Mouse (Mus musculus) urinary bladder, adult 18-20 months (tissue): ENCODE results near the gene Parp9.
"Not testable (repeated sequence)": the region's sequence is repeated elsewhere in the genome, so short reads cannot be mapped to it uniquely, and the experiment has no call there.

Source experiments
- DNase-seq, 2 experiments: peaks; one replicate each; pipeline ENCODE4 v3.0.0; 2022; ENCODE audit warnings: low spot score in 2 of 2, mixed read lengths in 2 of 2

The Parp9 gene

GRCm38 (mm10) chr16:35993316-35993715 is 55.0 kb downstream of the Parp9 start:
- DNase-seq, result no peak

- not testable (repeated sequence) for DNase-seq
Observed at GRCm38 (mm10) chr16:35998852-35999251, 60.6 kb downstream of the Parp9 start.

- no peak for DNase-seq
Observed at GRCm38 (mm10) chr16:36008396-36008795, 70.1 kb downstream of the Parp9 start.

GRCm38 (mm10) chr16:36016335-36016734 is 78.1 kb downstream of the Parp9 start:
- DNase-seq, result no peak
